Mouse (Mus musculus): ENCODE data around the gene Gm49325. TPM values are rescaled to one million over a fixed set of nuclear protein-coding genes. Genes with fewer than 3 reads are reported as not detected.

Gm49325 gene
- total RNA-seq, 1 experiment from 2014 or later, result not detected

- peak; percentile 25 to 44; a peak in 3 of 4 replicates for ATAC-seq (replicated peaks in 1 of 2; ENCODE audit: insufficient read depth in 1 of 2, low FRiP score in 2 of 2, low TSS enrichment in 1 of 2, low read depth in 1 of 2, poor library complexity in 2 of 2, severe bottlenecking in 2 of 2)
These were observed 22.1 kb upstream of the Gm49325 start for GRCm38 (mm10) chr10:77583795-77584422.

GRCm38 (mm10) chr10:77586637-77587036 lies 19.4 kb upstream of the Gm49325 start:
- no peak for ATAC-seq (replicated peaks in 1 of 2; ENCODE audit: insufficient read depth in 1 of 2, low FRiP score in 2 of 2, low TSS enrichment in 1 of 2, low read depth in 1 of 2, poor library complexity in 2 of 2, severe bottlenecking in 2 of 2)

- ATAC-seq (replicated peaks in 1 of 2; ENCODE audit: insufficient read depth in 1 of 2, low FRiP score in 2 of 2, low TSS enrichment in 1 of 2, low read depth in 1 of 2, poor library complexity in 2 of 2, severe bottlenecking in 2 of 2), result no peak
These were observed 18.8 kb upstream of the Gm49325 start for GRCm38 (mm10) chr10:77587091-77587775.

GRCm38 (mm10) chr10:77588036-77588435 lies 18.0 kb upstream of the Gm49325 start:
- no peak for ATAC-seq (replicated peaks in 1 of 2; ENCODE audit: insufficient read depth in 1 of 2, low FRiP score in 2 of 2, low TSS enrichment in 1 of 2, low read depth in 1 of 2, poor library complexity in 2 of 2, severe bottlenecking in 2 of 2)

GRCm38 (mm10) chr10:77589117-77589516 lies 16.9 kb upstream of the Gm49325 start:
- ATAC-seq (replicated peaks in 1 of 2; ENCODE audit: insufficient read depth in 1 of 2, low FRiP score in 2 of 2, low TSS enrichment in 1 of 2, low read depth in 1 of 2, poor library complexity in 2 of 2, severe bottlenecking in 2 of 2), result peak; percentile 24 to 29; a peak in 1 of 4 replicates

- no peak for ATAC-seq (replicated peaks in 1 of 2; ENCODE audit: insufficient read depth in 1 of 2, low FRiP score in 2 of 2, low TSS enrichment in 1 of 2, low read depth in 1 of 2, poor library complexity in 2 of 2, severe bottlenecking in 2 of 2)
These were observed 16.2 kb upstream of the Gm49325 start for GRCm38 (mm10) chr10:77589749-77590148.

- ATAC-seq (replicated peaks in 1 of 2; ENCODE audit: insufficient read depth in 1 of 2, low FRiP score in 2 of 2, low TSS enrichment in 1 of 2, low read depth in 1 of 2, poor library complexity in 2 of 2, severe bottlenecking in 2 of 2), result peak; percentile 89 to 97
These were observed 15.2 kb upstream of the Gm49325 start for GRCm38 (mm10) chr10:77590812-77591211.

- no peak for ATAC-seq (replicated peaks in 1 of 2; ENCODE audit: insufficient read depth in 1 of 2, low FRiP score in 2 of 2, low TSS enrichment in 1 of 2, low read depth in 1 of 2, poor library complexity in 2 of 2, severe bottlenecking in 2 of 2)
These were observed 14.5 kb upstream of the Gm49325 start for GRCm38 (mm10) chr10:77591546-77591945.

- ATAC-seq (replicated peaks in 1 of 2; ENCODE audit: insufficient read depth in 1 of 2, low FRiP score in 2 of 2, low TSS enrichment in 1 of 2, low read depth in 1 of 2, poor library complexity in 2 of 2, severe bottlenecking in 2 of 2), result no peak
These were observed 9.9 kb upstream of the Gm49325 start for GRCm38 (mm10) chr10:77596060-77596459.

- no peak for ATAC-seq (replicated peaks in 1 of 2; ENCODE audit: insufficient read depth in 1 of 2, low FRiP score in 2 of 2, low TSS enrichment in 1 of 2, low read depth in 1 of 2, poor library complexity in 2 of 2, severe bottlenecking in 2 of 2)
These were observed 3.0 kb upstream of the Gm49325 start for GRCm38 (mm10) chr10:77603021-77603420.

- ATAC-seq (replicated peaks in 1 of 2; ENCODE audit: insufficient read depth in 1 of 2, low FRiP score in 2 of 2, low TSS enrichment in 1 of 2, low read depth in 1 of 2, poor library complexity in 2 of 2, severe bottlenecking in 2 of 2), result no peak
These were observed 1.9 kb upstream of the Gm49325 start for GRCm38 (mm10) chr10:77604111-77604510.

GRCm38 (mm10) chr10:77604958-77605357 lies 1.0 kb upstream of the Gm49325 start:
- ATAC-seq (replicated peaks in 1 of 2; ENCODE audit: insufficient read depth in 1 of 2, low FRiP score in 2 of 2, low TSS enrichment in 1 of 2, low read depth in 1 of 2, poor library complexity in 2 of 2, severe bottlenecking in 2 of 2), result no peak

GRCm38 (mm10) chr10:77605368-77605767 lies 629 bp upstream of the Gm49325 start:
- ATAC-seq (replicated peaks in 1 of 2; ENCODE audit: insufficient read depth in 1 of 2, low FRiP score in 2 of 2, low TSS enrichment in 1 of 2, low read depth in 1 of 2, poor library complexity in 2 of 2, severe bottlenecking in 2 of 2), result peak; percentile 24 to 42

- peak in 1 of 2 experiments; percentile 32; a peak in 3 of 4 replicates for ATAC-seq (replicated peaks in 1 of 2; ENCODE audit: insufficient read depth in 1 of 2, low FRiP score in 2 of 2, low TSS enrichment in 1 of 2, low read depth in 1 of 2, poor library complexity in 2 of 2, severe bottlenecking in 2 of 2)
These were observed 858 bp downstream of the Gm49325 start for GRCm38 (mm10) chr10:77606855-77607254.

- ATAC-seq (replicated peaks in 1 of 2; ENCODE audit: insufficient read depth in 1 of 2, low FRiP score in 2 of 2, low TSS enrichment in 1 of 2, low read depth in 1 of 2, poor library complexity in 2 of 2, severe bottlenecking in 2 of 2), result no peak
These were observed 1.4 kb downstream of the Gm49325 start for GRCm38 (mm10) chr10:77607441-77607840.

- ATAC-seq (replicated peaks in 1 of 2; ENCODE audit: insufficient read depth in 1 of 2, low FRiP score in 2 of 2, low TSS enrichment in 1 of 2, low read depth in 1 of 2, poor library complexity in 2 of 2, severe bottlenecking in 2 of 2), result no peak
These were observed 2.6 kb downstream of the Gm49325 start for GRCm38 (mm10) chr10:77608589-77608988.

- ATAC-seq (replicated peaks in 1 of 2; ENCODE audit: insufficient read depth in 1 of 2, low FRiP score in 2 of 2, low TSS enrichment in 1 of 2, low read depth in 1 of 2, poor library complexity in 2 of 2, severe bottlenecking in 2 of 2), result no peak
These were observed 4.4 kb downstream of the Gm49325 start for GRCm38 (mm10) chr10:77610221-77610961.

GRCm38 (mm10) chr10:77613409-77613808 lies 7.4 kb downstream of the Gm49325 start:
- peak in 1 of 2 experiments; percentile 25; a peak in 1 of 4 replicates for ATAC-seq (replicated peaks in 1 of 2; ENCODE audit: insufficient read depth in 1 of 2, low FRiP score in 2 of 2, low TSS enrichment in 1 of 2, low read depth in 1 of 2, poor library complexity in 2 of 2, severe bottlenecking in 2 of 2)
